ENCODE assay signal across 18 mouse cellular contexts in genomic region chr15:68506093-68506492, GRCm38 (mm10).
"Had no signal": no experiment of that assay in that cellular context is flagged by ENCODE, and none has a peak within 500 bp of the region (broad histone marks: within the 10 kb centered on the region; RNA-seq: fewer than 3 reads in every experiment).

No protein-coding gene starts in this region.

- H3K9me3 ChIP-seq: lung, embryonic 15.5 days; megakaryocyte, embryonic 14.5 days; midbrain, embryonic 13.5 days; midbrain, embryonic 15.5 days; neural tube, embryonic 12.5 days; stomach, embryonic 15.5 days had no signal

- H3K4me3 ChIP-seq: lung, embryonic 15.5 days; megakaryocyte, embryonic 14.5 days; midbrain, embryonic 13.5 days; midbrain, embryonic 15.5 days; neural tube, embryonic 12.5 days; stomach, embryonic 15.5 days had no signal

- ATAC-seq: liver, postnatal 0 days; lung, postnatal 0 days; midbrain, embryonic 13.5 days; midbrain, embryonic 15.5 days had no signal

- H3K27ac ChIP-seq: lung, embryonic 15.5 days; macrophage; midbrain, embryonic 13.5 days; midbrain, embryonic 15.5 days; neural tube, embryonic 12.5 days; stomach, embryonic 15.5 days; stomach, postnatal 0 days had no signal

- H3K27me3 ChIP-seq: lung, embryonic 15.5 days; megakaryocyte, embryonic 14.5 days; midbrain, embryonic 13.5 days; midbrain, embryonic 15.5 days; neural tube, embryonic 12.5 days; stomach, embryonic 15.5 days had no signal

- H3K36me3 ChIP-seq: lung, embryonic 15.5 days; midbrain, embryonic 13.5 days; midbrain, embryonic 15.5 days; neural tube, embryonic 12.5 days; stomach, embryonic 15.5 days had no signal

- DNase-seq: liver, postnatal 0 days; lung, adult 2 months; lung, postnatal 14 days; lung, postnatal 36 days; right cerebral cortex, postnatal 14 days; thymus, adult 2 months; thymus, postnatal 14 days; thymus, postnatal 36 days had no signal

- H3K4me1 ChIP-seq: lung, embryonic 15.5 days; megakaryocyte, embryonic 14.5 days; neural tube, embryonic 12.5 days; stomach, embryonic 15.5 days had no signal

- H3K9ac ChIP-seq: liver, postnatal 0 days; lung, embryonic 15.5 days; midbrain, embryonic 13.5 days; midbrain, embryonic 15.5 days; neural tube, embryonic 12.5 days; stomach, embryonic 15.5 days had no signal

- H3K4me2 ChIP-seq: lung, embryonic 15.5 days; midbrain, embryonic 11.5 days; midbrain, embryonic 13.5 days; midbrain, embryonic 15.5 days; neural tube, embryonic 12.5 days; stomach, embryonic 15.5 days had no signal
